Mouse (Mus musculus) heart, postnatal 4 days (tissue): ENCODE measurements at regions not wholly inside any gene's neighbourhood (a gene's known extent, or its start where the extent isn't known, plus 50 kb on each side); places are given as distances from the start of the nearest gene placed in this dataset.
A peak's percentile ranks its signal among the peaks of the same experiment; 100 is the strongest.

ENCODE experiments used
- DNase-seq: peaks from one replicate; pipeline ENCODE4 v3.0.0; 2021

DNA sequence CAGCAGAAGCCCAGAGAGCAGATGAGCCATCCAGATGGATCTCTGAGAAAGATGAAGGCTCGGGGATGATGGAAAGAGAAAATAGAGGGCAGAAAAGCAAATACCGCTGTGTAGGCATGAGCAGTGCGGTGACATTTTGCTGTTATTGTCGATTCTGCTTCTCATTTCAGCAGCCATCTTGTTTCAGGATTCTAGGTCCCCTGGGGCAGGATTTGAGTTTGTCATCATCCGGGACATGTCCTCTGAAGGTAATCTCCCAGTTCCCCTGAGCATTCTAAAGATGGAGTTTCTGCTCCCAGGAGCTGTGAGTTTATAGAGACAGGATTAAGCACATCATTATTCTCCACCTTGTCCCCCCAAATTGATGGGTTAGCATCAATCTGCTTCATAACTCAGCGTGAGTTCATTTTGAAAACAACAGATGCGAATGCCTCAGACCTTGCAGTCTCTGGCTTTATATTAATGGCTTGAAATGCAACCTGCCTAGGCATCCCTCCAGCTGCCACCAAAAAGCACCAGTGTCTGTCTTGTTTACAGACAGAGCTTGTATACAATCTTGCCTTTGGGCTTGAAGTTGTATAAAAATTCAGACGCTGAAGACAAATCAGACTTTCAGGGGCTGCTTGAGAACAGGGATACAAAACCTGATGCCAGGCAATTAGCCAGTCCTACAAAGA lies 128.6 kb upstream of the Foxa2 start:
- no peak for DNase-seq

DNA sequence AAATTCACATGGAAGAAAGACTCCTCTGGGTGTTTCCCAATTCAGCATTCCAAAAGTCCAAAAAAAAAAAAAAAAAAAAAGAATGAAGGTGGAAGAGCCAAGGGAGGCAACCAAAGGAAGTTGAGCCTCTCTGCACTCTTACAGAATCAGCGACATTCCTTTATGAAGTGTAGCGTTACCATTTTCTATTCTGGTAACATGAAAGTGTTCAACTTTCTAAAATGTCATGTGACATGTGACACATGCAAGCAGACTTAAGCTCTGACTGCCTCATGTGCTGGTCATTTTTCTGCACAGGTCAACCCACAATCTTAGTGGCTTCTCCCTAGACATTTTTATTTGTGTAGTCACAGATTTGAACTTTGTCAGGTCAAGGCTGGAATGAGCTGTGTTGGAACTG lies 133.5 kb upstream of the Foxa2 start:
- no peak for DNase-seq

- DNase-seq = no peak
Measured at GRCm38 (mm10) chr2:148181518-148181917, 134.7 kb upstream of the Foxa2 start.

DNA sequence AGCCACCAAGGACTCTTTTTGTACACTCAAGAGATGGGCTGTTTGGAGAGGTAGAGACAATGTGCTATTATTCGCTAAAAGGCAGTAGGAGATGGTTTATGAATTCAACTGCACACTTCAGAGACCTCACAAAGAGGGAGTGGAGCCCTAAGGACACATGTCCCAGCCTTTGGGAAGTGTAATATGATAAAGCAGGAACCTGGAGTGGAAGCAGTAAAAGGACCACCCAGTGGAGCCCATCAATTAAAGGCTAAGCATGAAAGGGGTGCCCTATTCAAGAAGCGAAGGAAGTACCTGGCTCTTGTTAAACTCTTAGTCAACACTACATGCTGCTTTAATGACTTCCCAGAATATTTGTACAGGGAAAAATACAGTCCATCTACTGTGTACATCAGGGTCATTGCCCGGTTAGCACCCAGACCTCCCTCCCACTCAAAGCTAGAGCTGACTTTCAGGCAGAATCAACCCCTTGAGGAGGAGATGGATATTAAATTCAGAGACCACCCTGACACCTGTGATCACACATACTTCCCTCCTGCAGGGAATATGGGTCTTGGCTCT lies 135.8 kb upstream of the Foxa2 start:
- no peak for DNase-seq

- no peak for DNase-seq
Measured at GRCm38 (mm10) chr2:148184801-148185212, 138.0 kb upstream of the Foxa2 start.

DNA sequence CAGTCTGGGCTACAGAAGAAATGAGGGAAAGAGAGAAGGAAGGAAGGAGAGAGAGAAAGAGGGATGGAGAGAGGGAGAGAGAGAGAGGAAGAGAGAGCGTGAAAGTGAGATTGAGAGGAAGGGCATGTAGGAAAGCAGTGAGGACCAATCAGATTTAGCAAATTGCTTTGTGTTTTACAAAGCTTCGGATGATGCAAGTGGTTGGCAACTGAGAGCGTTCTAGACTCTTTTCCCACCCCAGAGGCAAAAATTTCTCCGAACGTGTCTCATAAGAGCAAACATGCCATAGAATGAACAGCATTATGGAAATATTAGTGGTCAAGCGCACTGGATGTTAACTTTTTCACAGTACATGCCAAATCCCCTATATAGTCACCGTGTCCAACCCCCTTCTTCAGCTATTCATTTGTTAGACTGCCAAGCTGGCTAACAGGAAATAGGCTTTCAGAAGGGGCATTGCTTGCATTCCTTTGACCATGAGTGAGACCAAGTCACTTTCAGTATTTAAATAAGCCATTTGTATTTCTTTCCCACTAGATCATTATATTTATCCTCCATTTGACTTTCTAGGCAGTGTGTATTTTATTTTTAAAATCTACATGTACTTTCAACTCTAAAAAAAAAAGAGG lies 139.7 kb upstream of the Foxa2 start:
- no peak for DNase-seq

GRCm38 (mm10) chr2:148188865-148189264 lies 142.1 kb upstream of the Foxa2 start:
- peak; percentile 39 for DNase-seq

GRCm38 (mm10) chr2:148189287-148189686 lies 142.5 kb upstream of the Foxa2 start:
- DNase-seq = no peak

DNA sequence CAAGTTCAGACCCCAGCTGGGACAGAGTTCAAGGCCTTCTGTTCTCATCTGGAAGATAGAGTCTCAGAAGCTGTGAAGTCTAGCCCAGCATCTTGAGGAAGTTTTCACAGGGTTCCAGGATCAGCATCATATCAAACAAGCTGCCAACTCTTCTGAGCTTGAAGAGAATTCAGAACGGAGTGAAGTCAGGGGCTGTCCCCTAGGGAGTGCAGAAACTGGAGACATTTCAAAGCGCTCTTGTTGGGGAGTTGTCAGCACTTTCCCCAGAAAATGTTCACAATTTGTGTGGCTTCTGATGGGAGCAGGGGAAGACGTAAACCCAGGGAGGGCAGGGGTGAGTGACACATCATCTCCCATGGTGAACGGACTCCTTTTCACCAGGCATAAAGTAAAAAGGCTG lies 146.2 kb upstream of the Foxa2 start:
- peak; percentile 55 for DNase-seq

DNA sequence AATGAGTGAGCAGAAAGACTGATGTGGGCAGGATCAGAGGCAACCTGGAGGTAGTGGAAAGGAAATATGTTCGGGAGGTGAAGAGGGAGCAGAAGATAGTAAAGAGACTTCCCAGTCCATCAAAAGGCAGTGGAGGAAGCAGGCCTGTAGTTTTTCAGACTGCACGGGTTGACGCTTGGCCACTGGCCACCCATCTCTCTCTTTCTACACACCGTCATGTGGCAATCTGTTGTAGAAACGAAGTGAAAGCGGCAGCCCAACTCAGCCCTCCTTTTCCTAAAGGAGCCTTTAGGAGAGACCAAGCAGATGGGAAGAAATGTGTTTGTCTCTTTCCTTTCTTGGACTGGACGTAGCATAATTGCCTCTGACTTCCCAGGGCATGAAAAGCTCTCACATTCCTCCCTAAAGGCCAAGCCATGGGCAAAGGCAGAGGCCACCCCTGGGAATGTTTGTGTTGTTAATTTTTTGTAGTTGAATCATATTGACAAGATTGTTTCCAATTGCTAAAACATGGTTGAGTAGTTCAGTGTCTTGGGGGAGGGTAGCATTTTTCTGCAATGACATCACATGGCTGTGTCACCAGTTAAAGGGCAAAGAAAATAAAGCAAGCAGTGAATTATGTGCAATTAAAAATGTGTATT lies 150.7 kb upstream of the Foxa2 start:
- no peak for DNase-seq

GRCm38 (mm10) chr2:148206633-148207032 lies 159.9 kb upstream of the Foxa2 start:
- no peak for DNase-seq

DNA sequence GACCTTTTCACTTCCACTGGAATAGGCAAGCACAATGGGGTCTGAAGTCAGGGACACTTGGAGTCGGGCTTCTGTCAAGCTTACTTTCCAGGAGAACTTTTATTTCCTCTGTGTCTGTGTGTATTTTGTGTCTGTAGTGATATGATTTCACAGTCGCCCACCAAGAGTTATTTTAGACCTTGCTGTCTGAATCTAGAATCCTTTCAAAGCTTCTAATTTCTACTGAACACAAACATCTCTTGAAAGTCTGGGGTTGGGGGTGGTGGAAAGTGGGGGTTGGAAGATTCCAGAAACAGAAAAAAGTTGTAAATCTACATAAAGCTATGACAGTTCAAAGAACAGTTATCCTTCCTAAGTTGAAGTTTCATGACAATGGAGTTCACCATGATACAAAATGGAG lies 164.0 kb upstream of the Foxa2 start:
- DNase-seq = no peak

- DNase-seq = no peak
Measured at GRCm38 (mm10) chr2:148217136-148217535, 170.4 kb upstream of the Foxa2 start.

DNA sequence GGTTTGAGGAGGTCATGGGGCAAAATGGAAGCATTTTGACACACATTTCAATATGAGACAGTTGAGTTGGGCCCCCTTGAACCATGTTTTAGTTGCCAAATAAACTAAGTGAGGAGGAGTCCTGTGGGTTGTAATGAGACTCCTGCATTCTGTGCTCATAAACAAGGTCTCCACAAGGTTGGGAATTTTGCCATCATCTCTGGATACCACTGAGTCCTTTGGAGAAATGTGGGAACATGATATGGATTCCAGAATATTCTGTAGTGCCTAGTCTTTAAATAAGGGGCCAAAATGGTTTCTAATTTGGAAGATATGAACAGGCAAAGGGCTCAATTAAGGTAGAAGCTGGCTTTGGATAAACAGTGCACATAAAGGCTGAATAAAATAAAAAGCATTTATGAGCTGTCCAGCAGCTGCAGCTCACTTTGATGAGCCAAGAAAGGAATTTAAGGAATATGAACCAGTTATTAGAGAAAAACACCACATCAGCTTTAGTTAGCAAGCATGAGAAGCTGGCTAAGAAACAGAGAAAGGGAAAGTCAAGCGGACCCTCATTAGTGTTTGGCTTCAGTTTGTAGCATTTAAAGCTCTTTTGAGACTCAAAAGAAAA lies 161.3 kb upstream of the Sstr4 start:
- DNase-seq = no peak

DNA sequence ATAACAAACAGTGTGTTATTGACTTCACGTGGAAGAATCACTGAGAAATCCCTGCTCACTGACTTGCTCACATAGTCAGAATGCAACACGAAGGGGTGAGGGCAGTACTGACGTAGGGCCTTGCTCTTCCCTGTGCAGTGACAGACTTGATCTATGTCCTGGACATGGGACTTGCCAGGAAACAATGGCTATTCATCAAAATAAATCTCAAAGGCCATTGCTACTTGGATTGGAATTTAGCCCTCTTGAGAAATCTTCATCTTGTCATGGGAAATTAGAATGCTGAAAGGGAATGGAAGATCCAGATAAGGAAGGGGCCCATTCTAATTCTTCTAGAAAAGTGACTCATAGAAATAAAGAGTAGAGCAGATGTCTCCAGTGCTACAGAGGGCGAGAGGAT lies 158.0 kb upstream of the Sstr4 start:
- no peak for DNase-seq

- no peak for DNase-seq
Measured at GRCm38 (mm10) chr2:148239046-148239445, 156.1 kb upstream of the Sstr4 start.

- no peak for DNase-seq
Measured at GRCm38 (mm10) chr2:148242242-148242641, 152.9 kb upstream of the Sstr4 start.

GRCm38 (mm10) chr2:148245575-148245974 lies 149.6 kb upstream of the Sstr4 start:
- DNase-seq = no peak

GRCm38 (mm10) chr2:148250902-148251301 lies 144.2 kb upstream of the Sstr4 start:
- no peak for DNase-seq

GRCm38 (mm10) chr2:148255662-148256061 lies 139.5 kb upstream of the Sstr4 start:
- no peak for DNase-seq

DNA sequence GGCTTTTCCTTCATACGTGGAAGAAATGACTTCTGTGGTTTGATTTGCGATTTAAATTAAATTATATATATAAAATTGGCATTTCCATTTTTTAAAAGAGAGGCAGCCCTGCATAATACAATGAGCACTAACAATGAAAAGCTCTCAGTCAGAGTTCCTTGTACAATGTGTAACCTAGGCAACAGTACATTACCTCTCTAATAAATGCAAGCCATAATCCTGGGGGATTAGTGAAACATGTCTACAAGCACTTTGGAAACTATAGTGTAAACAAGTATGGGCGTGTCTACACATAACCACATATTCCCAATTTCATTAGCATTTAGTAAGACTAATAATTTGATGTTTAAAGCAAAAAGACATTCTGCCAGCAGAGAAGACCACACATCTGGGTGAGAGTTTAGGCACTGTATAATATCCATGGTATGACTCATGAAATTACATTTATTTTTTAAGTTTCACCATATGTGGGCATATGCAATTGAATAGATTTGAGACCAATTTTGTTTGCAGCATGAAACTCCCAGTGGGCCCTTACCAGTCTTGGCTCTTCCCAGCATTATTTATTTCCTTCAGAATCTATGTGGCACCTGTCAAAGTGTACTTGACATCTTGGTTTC lies 130.9 kb upstream of the Sstr4 start:
- DNase-seq = no peak

DNA sequence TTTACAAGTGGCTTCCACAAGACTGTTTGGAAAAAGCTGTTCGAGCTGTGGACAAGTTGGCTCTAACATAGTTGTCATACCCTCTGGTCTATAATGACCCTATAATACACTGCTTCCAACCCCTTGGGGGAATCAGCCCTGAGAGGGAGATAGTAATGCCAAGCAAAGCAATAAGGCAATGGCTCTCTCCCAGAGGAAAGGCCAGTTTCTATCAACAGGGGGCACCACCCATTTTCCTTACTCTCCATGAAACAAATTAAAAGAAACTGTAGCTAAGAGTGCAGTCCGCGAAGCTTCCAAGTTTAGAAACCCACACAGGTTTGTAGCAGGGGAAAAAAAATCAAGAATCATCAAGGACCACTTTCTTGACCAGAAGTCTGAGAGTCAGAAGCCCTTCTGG lies 115.9 kb upstream of the Sstr4 start:
- no peak for DNase-seq

DNA sequence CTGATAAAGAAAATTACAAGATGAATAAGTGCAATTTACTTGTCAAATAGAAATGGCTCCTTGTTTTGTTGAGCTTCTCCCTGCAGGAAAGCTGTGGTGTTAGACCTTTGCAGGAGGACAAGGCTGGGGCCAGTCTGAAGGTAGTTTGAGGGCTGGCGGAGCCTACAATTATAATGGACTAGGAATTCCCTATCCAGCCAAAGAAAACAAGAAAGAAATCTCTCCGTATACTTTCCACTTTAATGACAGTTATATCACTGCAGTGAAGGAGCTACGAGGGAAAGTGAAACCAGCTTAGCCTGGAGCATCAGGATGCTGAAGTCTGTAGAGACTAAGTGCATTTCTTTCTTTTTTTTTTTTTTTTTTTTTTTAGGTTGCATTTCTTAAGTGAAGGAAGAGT lies 104.8 kb upstream of the Sstr4 start:
- no peak for DNase-seq
